Mouse (Mus musculus) ES-E14 (cell line): ENCODE results near the gene Cd82.

ENCODE experiments used
- CHD2 ChIP-seq: IDR thresholded peaks from 2 replicates; pipeline ENCODE4 v1.6.1; 2014; ENCODE audit warnings: mild to moderate bottlenecking, low read depth, low read length, inconsistent platforms
- HCFC1 ChIP-seq: IDR thresholded peaks from 2 replicates; pipeline ENCODE4 v1.6.1; 2012; ENCODE audit warnings: low read length, inconsistent platforms, borderline replicate concordance; ENCODE audit not compliant: insufficient read depth
- ZNF384 ChIP-seq: IDR thresholded peaks from 2 replicates; pipeline ENCODE4 v1.6.1; 2012; ENCODE audit warnings: low read depth, low read length, inconsistent platforms

GRCm38 (mm10) chr2:93457426-93458130 is 5.4 kb downstream of the Cd82 start:
- TF ChIP-seq ZNF384 (no peak), HCFC1 (no peak), CHD2 (no peak)
